Mouse (Mus musculus) limb, embryonic 13.5 days (tissue): ENCODE data around the gene Btbd3. TPM values are rescaled to one million over a fixed set of nuclear protein-coding genes. Genes with fewer than 3 reads are reported as not detected.

Experiments used
- ATAC-seq: fragments of 200-750 bp; cut with Nextera tagmentation; 2 replicates; pipeline ENCODE4 v1.8.0; 2017; ENCODE audit warnings: low read depth, moderate number of reproducible peaks, moderate TSS enrichment; ENCODE audit not compliant: low FRiP score
- H3K27ac ChIP-seq: fragments of 300-500 bp; sonication (generic); 2 replicates; pipeline ENCODE4 v1.5.1; 2015; ENCODE audit warnings: inconsistent platforms, mild to moderate bottlenecking, moderate library complexity
- H3K27me3 ChIP-seq: fragments of 300-500 bp; sonication (generic); 2 replicates; pipeline ENCODE4 v1.6.1; 2015; ENCODE audit warnings: mild to moderate bottlenecking, inconsistent platforms
- H3K36me3 ChIP-seq: fragments of 300-500 bp; sonication (generic); 2 replicates; pipeline ENCODE4 v1.6.1; 2015; ENCODE audit warnings: inconsistent platforms, mild to moderate bottlenecking, moderate library complexity
- H3K4me1 ChIP-seq: fragments of 300-500 bp; sonication (generic); 2 replicates; pipeline ENCODE4 v1.6.1; 2015; ENCODE audit warnings: inconsistent platforms
- H3K4me2 ChIP-seq: fragments of 300-500 bp; sonication (generic); replicated peaks from 2 replicates; pipeline ENCODE4 v1.6.1; 2015; ENCODE audit warnings: inconsistent platforms, mild to moderate bottlenecking, moderate library complexity
- H3K4me3 ChIP-seq: fragments of 300-500 bp; sonication (generic); 2 replicates; pipeline ENCODE4 v1.5.1; 2015; ENCODE audit warnings: moderate library complexity, mild to moderate bottlenecking, inconsistent platforms
- H3K9ac ChIP-seq: fragments of 300-500 bp; sonication (generic); 2 replicates; pipeline ENCODE4 v1.6.1; 2015; ENCODE audit warnings: mild to moderate bottlenecking, inconsistent platforms
- H3K9me3 ChIP-seq: fragments of 300-500 bp; sonication (generic); 2 replicates; pipeline ENCODE4 v1.6.1; 2016; ENCODE audit warnings: inconsistent platforms
- WGBS: fragments of 180-500 bp; shearing (Covaris S2); methylation state at CpG from one replicate; pipeline ENCODE4 v1.1.7; 2015; 5-methylcytosine and 5-hydroxymethylcytosine counted together
- polyA plus RNA-seq: library from polyadenylated mRNA; unstranded; fragments of >200 nt; fragmentation: Nextera tagmentation; extraction: Ambion mirVana; gene quantifications from 2 replicates; pipeline ENCODE4 v1.2.1, GENCODE M21; 2015

The Btbd3 gene
- polyA plus RNA-seq, 1 experiment from 2014 or later, result 23.5 TPM

DNA sequence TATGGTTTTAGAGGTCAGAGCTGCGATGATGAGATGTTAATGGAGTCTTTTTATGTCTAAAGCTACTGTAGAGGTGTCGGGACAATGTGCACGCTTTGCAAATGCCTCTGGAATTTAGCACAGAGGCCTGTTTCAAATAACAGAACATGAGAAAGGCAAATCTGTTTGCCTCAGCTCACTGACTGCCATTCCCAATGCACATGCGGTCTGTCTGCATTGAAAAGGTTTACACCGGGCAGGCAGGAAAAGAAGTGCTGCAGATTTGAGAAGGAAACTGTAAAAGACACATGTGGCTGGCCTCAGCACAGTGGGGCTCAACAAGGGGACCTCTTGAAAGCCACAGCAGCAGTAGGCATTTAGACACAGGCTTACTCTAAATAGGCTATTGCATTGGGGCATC is 156.2 kb downstream of the Btbd3 start:
- peak overlapping the region; percentile 77 for H3K27ac ChIP-seq
- no peak overlapping the region for H3K4me3 ChIP-seq
- ATAC-seq, result peak; percentile 82; the same call in 1 of the 2 replicates
- H3K9me3 ChIP-seq, result no peaks in the 10 kb centered on the region
- 7% methylated on average over 5 of the region's 5 CpGs for WGBS
- no peaks in the 10 kb centered on the region for H3K27me3 ChIP-seq
- no peak overlapping the region for H3K9ac ChIP-seq
- no peaks in the 10 kb centered on the region for H3K36me3 ChIP-seq
- H3K4me1 ChIP-seq, result peaks cover 14% of the 10 kb centered on the region
- H3K4me2 ChIP-seq, result no peak overlapping the region

DNA sequence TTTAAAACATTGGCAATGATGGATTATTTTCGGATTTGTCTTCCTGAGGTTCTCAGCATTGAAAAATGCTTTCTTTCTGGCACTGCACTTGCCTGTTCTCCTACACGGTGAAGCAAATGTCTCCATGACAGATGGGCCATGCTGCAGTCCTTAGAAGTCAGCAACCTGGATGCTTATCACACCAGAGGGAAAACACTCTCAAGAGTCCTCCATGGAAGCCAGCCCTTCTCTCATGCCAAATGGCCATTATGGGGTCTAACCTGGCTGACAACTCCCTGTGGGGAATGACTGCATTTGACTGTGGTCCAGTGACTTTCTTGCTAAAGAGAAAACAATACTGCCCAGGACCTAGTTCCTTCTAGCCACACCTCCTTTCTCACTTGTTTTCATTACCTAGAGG is 166.0 kb downstream of the Btbd3 start:
- Histone ChIP-seq H3K9ac (no peak overlapping the region), H3K4me2 (no peak overlapping the region), H3K27me3 (no peaks in the 10 kb centered on the region), H3K27ac (no peak overlapping the region), H3K36me3 (no peaks in the 10 kb centered on the region), H3K9me3 (no peaks in the 10 kb centered on the region), H3K4me3 (no peak overlapping the region), H3K4me1 (peaks cover 5% of the 10 kb centered on the region; the same call in 1 of the 2 replicates)
- WGBS, result 73% methylated on average over 2 of the region's 2 CpGs
- no peak for ATAC-seq

DNA sequence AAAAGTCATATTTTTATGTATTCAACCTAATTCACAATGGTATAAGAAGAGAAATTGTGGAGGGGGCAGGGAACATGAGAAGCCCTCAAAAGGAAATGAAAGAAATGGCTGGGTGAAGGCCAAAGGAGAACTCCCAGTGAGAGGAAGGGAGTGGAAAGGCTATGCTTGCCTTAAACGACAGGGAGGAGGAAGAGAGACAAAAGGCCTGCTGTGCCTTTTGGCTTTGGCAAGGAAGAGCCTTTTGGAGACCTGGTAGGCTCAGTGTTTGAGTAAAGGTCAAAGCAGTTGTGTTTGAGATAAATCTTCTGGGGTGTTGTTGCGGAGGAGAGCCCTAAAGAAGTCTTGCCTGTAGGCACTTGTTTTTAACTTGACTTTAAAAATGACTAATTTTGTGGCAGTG is 175.6 kb downstream of the Btbd3 start:
- H3K9ac ChIP-seq, result no peak overlapping the region
- H3K36me3 ChIP-seq, result no peaks in the 10 kb centered on the region
- no peak overlapping the region for H3K4me2 ChIP-seq
- H3K27me3 ChIP-seq, result no peaks in the 10 kb centered on the region
- ATAC-seq, result no peak
- 53% methylated on average over 2 of the region's 2 CpGs for WGBS
- no peak overlapping the region for H3K4me3 ChIP-seq
- H3K4me1 ChIP-seq, result no peaks in the 10 kb centered on the region
- H3K9me3 ChIP-seq, result no peaks in the 10 kb centered on the region
- H3K27ac ChIP-seq, result no peak overlapping the region

DNA sequence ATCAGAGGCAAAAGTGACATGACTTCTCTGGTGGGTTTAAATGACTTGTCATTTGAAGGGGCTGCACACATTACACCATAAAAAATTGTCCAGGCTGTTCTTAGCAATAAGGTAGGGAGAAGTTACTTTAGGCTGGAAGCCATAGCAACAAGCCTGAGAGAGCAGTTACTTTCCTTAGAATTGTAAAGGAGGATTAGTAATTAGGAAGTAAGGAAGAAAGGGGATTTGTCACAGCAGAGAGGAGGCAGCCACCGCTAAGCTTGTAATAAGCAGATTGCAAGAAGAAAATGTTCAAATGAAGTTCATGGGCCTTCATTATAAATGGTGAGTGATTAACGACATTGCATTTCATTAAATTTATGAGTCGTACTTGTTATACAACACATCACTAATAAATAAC is 190.1 kb downstream of the Btbd3 start:
- Histone ChIP-seq H3K27ac (no peak overlapping the region), H3K36me3 (no peaks in the 10 kb centered on the region), H3K4me1 (peaks cover 8% of the 10 kb centered on the region), H3K9me3 (no peaks in the 10 kb centered on the region), H3K4me2 (no peak overlapping the region), H3K4me3 (no peak overlapping the region), H3K27me3 (no peaks in the 10 kb centered on the region), H3K9ac (no peak overlapping the region)
- 47% methylated on average over 3 of the region's 3 CpGs for WGBS
- no peak for ATAC-seq

DNA sequence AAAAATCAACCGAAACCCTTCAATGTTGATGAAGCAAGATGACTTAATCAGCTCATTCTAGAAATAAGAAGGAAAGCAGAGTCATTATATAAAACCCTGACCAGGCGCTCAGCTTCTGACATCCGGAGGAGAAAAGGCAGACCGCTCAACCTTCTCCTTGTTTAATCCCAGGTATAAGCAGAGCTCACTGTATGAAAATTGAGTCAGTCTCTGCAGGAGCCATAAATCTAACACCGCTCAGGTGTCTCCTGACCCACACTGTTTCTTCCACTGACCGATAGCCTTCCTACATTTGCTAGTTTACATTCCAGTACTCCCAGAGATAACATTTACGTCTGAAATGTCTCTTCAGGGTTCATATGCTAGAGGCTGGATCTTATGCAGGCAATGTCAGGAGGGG is 190.6 kb downstream of the Btbd3 start:
- no peak overlapping the region for H3K27ac ChIP-seq
- peaks cover 8% of the 10 kb centered on the region for H3K4me1 ChIP-seq
- ATAC-seq, result no peak
- no peaks in the 10 kb centered on the region for H3K9me3 ChIP-seq
- H3K27me3 ChIP-seq, result no peaks in the 10 kb centered on the region
- no peak overlapping the region for H3K9ac ChIP-seq
- no peak overlapping the region for H3K4me3 ChIP-seq
- no peaks in the 10 kb centered on the region for H3K36me3 ChIP-seq
- 69% methylated on average over 7 of the region's 7 CpGs for WGBS
- H3K4me2 ChIP-seq, result no peak overlapping the region

DNA sequence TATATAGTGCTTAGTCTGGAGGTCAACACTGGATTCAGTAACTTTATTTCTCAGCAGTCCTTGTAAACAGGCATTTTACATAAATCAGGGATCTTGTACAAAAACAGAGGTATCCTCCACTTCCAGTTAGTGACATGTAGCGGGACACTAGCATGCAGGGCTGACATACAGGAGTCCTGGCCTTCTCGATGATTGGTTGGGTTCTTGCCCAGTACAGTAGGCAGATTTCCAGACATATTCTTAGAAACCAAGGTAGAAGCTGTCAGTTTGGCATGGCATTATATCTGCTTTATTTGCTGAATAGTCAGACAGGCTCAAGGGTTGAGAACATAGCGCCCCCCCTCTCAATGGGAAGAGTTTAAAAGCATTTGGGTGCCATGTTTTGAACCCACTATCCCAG is 191.3 kb downstream of the Btbd3 start:
- Histone ChIP-seq H3K4me2 (no peak overlapping the region), H3K27me3 (no peaks in the 10 kb centered on the region), H3K36me3 (no peaks in the 10 kb centered on the region), H3K9me3 (no peaks in the 10 kb centered on the region), H3K9ac (no peak overlapping the region), H3K4me1 (peaks cover 8% of the 10 kb centered on the region), H3K27ac (no peak overlapping the region), H3K4me3 (no peak overlapping the region)
- ATAC-seq, result no peak
- WGBS, result 92% methylated on average over 3 of the region's 3 CpGs

DNA sequence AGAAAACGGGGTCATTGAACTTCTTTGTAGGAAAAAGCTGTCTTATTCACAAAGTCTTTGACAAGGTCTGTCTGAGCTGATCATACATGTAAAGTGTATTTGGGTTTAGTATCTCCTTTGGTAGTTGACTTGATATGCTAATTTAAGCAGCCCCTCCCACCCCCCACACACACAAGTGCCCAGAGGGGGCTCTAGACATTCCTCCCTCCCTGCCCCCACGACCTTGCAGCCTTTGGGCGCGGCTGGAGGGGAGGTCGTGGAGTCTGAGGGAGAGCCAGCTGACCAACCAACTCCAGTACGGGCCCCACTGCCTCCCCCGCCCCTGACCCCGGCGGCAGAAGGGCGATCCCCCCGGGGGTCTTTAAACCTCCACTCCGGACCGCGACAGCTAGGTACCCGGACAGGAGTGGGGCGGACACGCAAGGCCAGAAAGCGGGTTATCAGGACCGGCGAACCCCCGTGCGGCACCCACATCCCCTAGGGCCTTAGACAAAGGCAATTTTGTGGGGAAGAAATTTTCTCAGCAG is 211.7 kb downstream of the Btbd3 start:
- Histone ChIP-seq H3K36me3 (no peaks in the 10 kb centered on the region), H3K4me3 (no peak overlapping the region), H3K9me3 (no peaks in the 10 kb centered on the region), H3K9ac (no peak overlapping the region), H3K4me2 (no peak overlapping the region), H3K4me1 (peaks cover 4% of the 10 kb centered on the region; the same call in 1 of the 2 replicates), H3K27me3 (no peaks in the 10 kb centered on the region), H3K27ac (no peak overlapping the region)
- 72% methylated on average over 20 of the region's 22 CpGs for WGBS
- ATAC-seq, result no peak; the same call in 1 of the 2 replicates

DNA sequence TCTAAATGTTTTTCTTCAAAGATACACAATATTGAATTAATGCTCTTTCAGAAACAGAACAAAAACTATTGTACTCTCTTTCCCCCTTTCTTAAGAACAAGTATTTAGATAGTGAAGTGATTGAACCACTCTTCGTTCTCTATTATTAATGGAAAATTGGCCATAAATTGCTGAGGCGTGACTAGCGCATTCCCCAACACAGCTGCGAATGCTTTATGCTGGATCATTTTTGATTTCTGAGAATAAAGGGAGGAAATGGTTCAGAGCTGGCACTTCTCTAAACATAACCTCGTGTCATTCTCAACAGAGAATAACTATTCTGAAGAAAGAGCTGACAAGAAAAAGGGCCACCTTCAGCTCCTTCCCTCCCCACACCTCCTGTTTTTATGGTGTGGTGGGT is 217.0 kb downstream of the Btbd3 start:
- H3K4me1 ChIP-seq, result peaks cover 4% of the 10 kb centered on the region; the same call in 1 of the 2 replicates
- no peak overlapping the region for H3K4me2 ChIP-seq
- no peak overlapping the region for H3K4me3 ChIP-seq
- 83% methylated on average over 5 of the region's 5 CpGs for WGBS
- no peak overlapping the region for H3K27ac ChIP-seq
- H3K9me3 ChIP-seq, result no peaks in the 10 kb centered on the region
- no peak overlapping the region for H3K9ac ChIP-seq
- H3K27me3 ChIP-seq, result no peaks in the 10 kb centered on the region
- no peak for ATAC-seq
- no peaks in the 10 kb centered on the region for H3K36me3 ChIP-seq

DNA sequence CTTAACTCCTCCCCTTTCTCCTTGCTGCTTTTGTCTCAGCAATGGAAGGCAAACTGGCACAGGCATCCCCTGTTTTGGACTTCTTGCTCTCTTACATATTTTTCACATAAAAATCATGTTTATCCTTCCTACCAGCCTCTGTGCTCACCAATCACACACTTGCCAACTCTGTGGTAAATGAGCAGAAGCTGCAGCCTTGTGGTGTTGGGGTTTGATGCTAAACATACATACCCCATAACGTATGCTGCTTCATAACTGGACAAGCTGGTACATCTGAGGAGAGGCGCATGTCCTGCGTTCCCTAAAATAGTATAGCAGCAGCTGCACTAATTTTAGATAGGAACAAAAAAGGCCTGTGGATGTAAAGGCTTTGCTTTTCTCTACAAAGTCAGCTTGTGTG is 220.1 kb downstream of the Btbd3 start:
- no peaks in the 10 kb centered on the region for H3K36me3 ChIP-seq
- no peak overlapping the region for H3K9ac ChIP-seq
- no peak overlapping the region for H3K4me3 ChIP-seq
- no peak overlapping the region for H3K27ac ChIP-seq
- H3K27me3 ChIP-seq, result no peaks in the 10 kb centered on the region
- 82% methylated on average over 3 of the region's 3 CpGs for WGBS
- no peak for ATAC-seq
- H3K4me2 ChIP-seq, result no peak overlapping the region
- H3K9me3 ChIP-seq, result no peaks in the 10 kb centered on the region
- H3K4me1 ChIP-seq, result no peaks in the 10 kb centered on the region

DNA sequence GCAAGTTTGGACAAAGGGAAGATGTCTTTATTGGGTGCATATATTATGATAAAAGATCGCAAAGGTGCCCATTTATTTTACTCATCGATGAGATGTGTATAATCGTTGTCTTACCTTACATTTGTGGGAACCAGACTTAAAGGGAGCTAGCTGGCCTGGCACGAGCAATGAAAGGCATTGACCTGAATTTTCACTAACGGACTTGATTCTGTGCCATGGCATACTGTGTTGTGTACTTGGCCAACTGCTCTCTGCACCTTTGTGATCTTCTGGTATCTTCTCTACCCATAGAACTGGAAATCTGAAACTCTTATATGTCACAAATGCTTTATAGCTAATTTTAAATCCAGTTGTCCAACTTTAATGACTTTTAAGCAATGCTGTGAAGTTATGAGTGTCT is 220.9 kb downstream of the Btbd3 start:
- 89% methylated on average over 5 of the region's 5 CpGs for WGBS
- H3K36me3 ChIP-seq, result no peaks in the 10 kb centered on the region
- no peaks in the 10 kb centered on the region for H3K4me1 ChIP-seq
- no peaks in the 10 kb centered on the region for H3K9me3 ChIP-seq
- no peak overlapping the region for H3K4me2 ChIP-seq
- H3K9ac ChIP-seq, result no peak overlapping the region
- H3K27ac ChIP-seq, result no peak overlapping the region
- H3K27me3 ChIP-seq, result no peaks in the 10 kb centered on the region
- ATAC-seq, result no peak
- H3K4me3 ChIP-seq, result no peak overlapping the region

DNA sequence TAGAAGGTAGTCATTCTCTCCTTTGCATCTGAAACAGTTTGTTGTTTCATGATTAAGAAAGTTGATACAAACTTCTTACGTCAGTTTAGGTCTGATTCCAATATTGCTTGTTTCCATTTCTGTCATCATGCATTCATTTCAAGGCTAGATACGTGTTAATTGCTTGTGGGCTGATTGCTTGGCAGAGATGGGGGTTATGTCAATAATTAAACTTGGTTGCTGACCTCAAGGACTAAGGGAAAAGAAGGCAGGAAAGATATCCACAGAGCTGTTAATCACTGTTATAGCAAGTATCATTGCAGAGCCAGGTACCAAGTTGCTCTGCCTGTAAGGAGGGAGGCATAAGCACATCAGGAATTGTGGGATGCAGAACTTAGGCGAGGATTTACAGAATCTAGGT is 226.2 kb downstream of the Btbd3 start:
- H3K4me3 ChIP-seq, result no peak overlapping the region
- no peak overlapping the region for H3K27ac ChIP-seq
- no peaks in the 10 kb centered on the region for H3K27me3 ChIP-seq
- H3K36me3 ChIP-seq, result no peaks in the 10 kb centered on the region
- no peaks in the 10 kb centered on the region for H3K4me1 ChIP-seq
- no peak overlapping the region for H3K9ac ChIP-seq
- ATAC-seq, result no peak
- H3K9me3 ChIP-seq, result no peaks in the 10 kb centered on the region
- no peak overlapping the region for H3K4me2 ChIP-seq
- 79% methylated on average over 3 of the region's 3 CpGs for WGBS

DNA sequence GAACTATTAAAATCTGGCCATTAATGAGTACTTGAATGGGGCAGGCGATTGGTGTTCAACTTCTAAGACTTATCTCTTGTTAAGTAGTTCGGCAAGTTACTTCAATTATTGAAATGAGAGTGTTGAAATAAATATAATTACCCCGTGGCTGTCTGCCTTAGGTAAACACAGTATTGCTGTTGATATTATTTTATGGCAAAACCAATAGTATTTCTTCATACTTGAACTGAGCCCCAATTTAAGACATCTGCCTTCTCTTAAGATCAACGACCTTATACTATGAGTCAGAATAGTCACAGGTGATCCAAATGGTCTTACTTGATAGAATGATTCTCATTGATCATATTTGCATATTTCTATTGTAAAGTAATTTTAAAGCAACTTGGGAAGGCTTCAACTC is 228.5 kb downstream of the Btbd3 start:
- no peak overlapping the region for H3K4me2 ChIP-seq
- H3K4me1 ChIP-seq, result no peaks in the 10 kb centered on the region
- no peak overlapping the region for H3K4me3 ChIP-seq
- no peaks in the 10 kb centered on the region for H3K27me3 ChIP-seq
- WGBS, result 81% methylated on average over 4 of the region's 4 CpGs
- H3K9ac ChIP-seq, result no peak overlapping the region
- no peaks in the 10 kb centered on the region for H3K36me3 ChIP-seq
- no peak for ATAC-seq
- no peak overlapping the region for H3K27ac ChIP-seq
- no peaks in the 10 kb centered on the region for H3K9me3 ChIP-seq

DNA sequence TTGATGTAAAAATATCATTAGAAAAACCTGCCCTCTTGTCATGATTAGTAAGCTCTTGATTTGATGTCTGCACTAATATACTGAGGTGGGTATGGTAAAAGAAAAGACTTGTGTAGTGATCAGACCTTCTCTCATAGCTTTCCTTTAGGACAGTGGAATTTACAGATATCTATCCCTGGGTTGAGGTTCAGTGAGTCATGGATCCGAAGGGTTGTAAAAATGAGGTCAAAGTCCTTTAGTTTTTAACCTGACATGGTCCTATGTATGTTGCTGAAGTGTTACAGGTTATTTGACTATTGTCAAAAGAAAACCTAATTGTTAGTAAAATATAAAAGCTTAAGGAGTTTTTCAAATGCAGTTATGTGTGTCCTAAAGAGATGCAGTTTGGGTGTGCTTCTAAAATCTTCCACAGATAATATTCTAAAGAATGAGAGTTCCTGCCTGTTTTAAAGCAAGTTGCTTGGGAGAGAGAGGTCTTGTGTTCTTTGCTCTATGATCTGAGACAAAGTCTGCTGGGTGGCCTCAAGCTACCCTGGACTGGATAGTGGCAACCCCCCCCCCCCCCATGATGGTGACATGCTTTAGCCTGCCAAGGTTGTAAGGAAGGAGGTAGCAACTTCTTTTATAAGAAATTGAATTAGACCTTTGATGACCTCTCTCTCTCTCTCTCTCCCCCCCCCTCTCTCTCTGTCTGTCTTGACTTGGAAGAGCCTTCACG is 234.5 kb downstream of the Btbd3 start:
- Histone ChIP-seq H3K27me3 (no peaks in the 10 kb centered on the region), H3K4me1 (no peaks in the 10 kb centered on the region), H3K27ac (no peak overlapping the region), H3K4me3 (no peak overlapping the region), H3K9me3 (no peaks in the 10 kb centered on the region), H3K36me3 (no peaks in the 10 kb centered on the region), H3K9ac (no peak overlapping the region), H3K4me2 (no peak overlapping the region)
- ATAC-seq, result no peak
- WGBS, result 83% methylated on average over 2 of the region's 2 CpGs
